Mouse (Mus musculus) kidney, adult 2 months (tissue): ENCODE measurements at regions not wholly inside any gene's neighbourhood (a gene's known extent, or its start where the extent isn't known, plus 50 kb on each side); places are given as distances from the start of the nearest gene placed in this dataset.

Experiments used
- CTCF ChIP-seq: fragments of 200-500 bp; conservative IDR thresholded peaks from 2 replicates; pipeline ENCODE4 v1.5.1; 2011; ENCODE audit warnings: low read depth, mild to moderate bottlenecking, control low read depth, low read length, moderate library complexity, mixed read lengths; ENCODE audit not compliant: insufficient read depth, insufficient read length
- POLR2A ChIP-seq: fragments of 200-500 bp; IDR thresholded peaks from one replicate; pipeline ENCODE4 v1.6.1; 2011; ENCODE audit warnings: low read depth, low read length, control low read depth

GRCm38 (mm10) chr10:111826033-111826754 is 146.3 kb upstream of the Krr1 start:
- TF ChIP-seq CTCF, result no peak
- no peak for TF ChIP-seq POLR2A
